Mouse (Mus musculus): ENCODE measurements at regions not wholly inside any gene's neighbourhood (a gene's known extent, or its start where the extent isn't known, plus 50 kb on each side); places are given as distances from the start of the nearest gene placed in this dataset.
A peak's percentile ranks its signal among the peaks of the same experiment; 100 is the strongest.

DNA sequence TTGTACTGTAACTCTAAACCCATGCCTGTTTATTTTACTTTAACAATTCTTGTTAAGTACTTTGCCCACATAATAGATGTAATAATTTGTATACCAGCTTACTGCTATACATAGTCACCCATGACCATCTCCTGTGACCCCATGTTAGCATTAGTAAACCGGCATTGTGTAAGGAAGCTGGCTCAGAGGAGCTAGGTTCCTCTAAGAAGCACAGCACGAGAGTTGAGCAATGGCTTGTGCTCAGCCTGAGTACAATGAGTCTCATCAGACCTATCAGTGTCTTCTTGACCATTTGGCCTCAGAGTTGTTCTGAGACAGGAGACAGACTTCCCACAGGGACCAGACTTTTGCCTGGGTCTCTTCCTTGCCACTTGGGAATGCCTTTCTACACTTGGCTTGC lies 279.6 kb downstream of the Maf start:
- DNase-seq (ENCODE audit: low read depth) = peak; percentile 21

- DNase-seq (ENCODE audit: low read depth) = no peak
Measured at GRCm38 (mm10) chr8:115427490-115427889, 280.1 kb downstream of the Maf start.

DNA sequence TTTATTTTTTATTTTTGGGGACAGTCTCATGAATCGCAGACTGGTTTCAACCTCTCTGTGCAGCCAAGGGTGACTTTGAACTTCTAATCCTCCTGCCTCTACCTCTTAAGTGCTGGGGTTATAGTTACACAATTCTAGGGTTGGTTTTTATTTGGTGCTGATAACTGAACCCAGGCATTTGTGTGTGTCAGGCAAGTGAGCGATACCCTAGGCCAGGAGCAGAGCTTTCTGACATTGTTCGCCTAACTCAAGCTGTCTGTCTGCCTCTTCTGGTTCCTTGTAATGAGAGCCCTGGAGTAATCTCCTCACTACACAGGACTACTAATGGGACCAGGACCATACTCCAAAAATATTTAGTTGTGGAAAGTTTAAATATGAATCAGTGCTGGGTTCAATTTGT lies 281.1 kb downstream of the Maf start:
- DNase-seq (ENCODE audit: low read depth) = no peak

GRCm38 (mm10) chr8:115425360-115425759 lies 282.2 kb downstream of the Maf start:
- no peak for DNase-seq (ENCODE audit: low read depth)

DNA sequence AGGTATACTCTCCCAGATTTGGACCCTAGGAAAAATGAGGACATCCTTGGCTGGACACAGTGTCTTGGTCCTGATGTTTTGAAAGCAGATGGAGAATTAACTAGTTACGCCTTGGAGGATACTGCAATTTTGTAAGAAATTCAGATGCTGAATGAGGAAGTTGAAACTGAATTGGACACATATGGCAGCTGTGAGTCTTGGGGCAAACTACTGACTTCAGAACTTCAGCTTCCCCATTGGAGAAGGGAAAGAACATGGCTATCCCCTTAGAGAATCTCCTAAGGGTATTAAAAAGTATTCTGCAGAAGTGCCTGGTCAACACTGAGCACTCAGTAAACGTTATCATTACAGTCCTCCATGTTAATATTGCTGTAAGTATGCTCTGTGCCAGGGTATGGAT lies 283.9 kb downstream of the Maf start:
- DNase-seq (ENCODE audit: low read depth) = peak; percentile 2

GRCm38 (mm10) chr8:115423056-115423455 lies 284.5 kb downstream of the Maf start:
- DNase-seq (ENCODE audit: low read depth) = peak; percentile 81

GRCm38 (mm10) chr8:115420536-115420935 lies 287.1 kb downstream of the Maf start:
- DNase-seq (ENCODE audit: low read depth) = no peak

GRCm38 (mm10) chr8:115420131-115420530 lies 287.5 kb downstream of the Maf start:
- DNase-seq (ENCODE audit: low read depth) = no peak

DNA sequence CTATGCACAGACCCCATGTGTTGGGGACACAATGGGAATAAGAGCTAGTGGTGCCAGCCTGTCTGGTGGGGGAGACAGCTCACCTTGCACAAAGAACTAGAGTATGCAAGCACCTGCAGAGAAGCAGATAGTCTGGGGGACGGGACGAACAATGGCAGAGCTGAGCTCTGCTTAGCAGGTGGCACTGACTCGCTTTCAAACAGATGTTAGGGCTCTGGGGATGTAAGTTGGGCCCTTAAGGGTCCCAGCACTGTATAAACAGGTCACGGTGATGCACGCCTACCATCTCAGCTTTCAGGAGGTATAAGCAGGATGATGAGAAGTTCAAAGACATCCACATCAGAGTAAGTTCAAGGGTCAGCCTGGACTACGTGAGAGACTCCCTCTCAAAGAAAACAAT lies 289.5 kb downstream of the Maf start:
- DNase-seq (ENCODE audit: low read depth) = no peak

GRCm38 (mm10) chr8:115414061-115414473 lies 293.5 kb downstream of the Maf start:
- DNase-seq (ENCODE audit: low read depth) = peak; percentile 21

- DNase-seq (ENCODE audit: low read depth) = no peak
Measured at GRCm38 (mm10) chr8:115411756-115412155, 295.8 kb downstream of the Maf start.

- no peak for DNase-seq (ENCODE audit: low read depth)
Measured at GRCm38 (mm10) chr8:115411061-115411460, 296.5 kb downstream of the Maf start.

GRCm38 (mm10) chr8:115410191-115410590 lies 297.4 kb downstream of the Maf start:
- no peak for DNase-seq (ENCODE audit: low read depth)

DNA sequence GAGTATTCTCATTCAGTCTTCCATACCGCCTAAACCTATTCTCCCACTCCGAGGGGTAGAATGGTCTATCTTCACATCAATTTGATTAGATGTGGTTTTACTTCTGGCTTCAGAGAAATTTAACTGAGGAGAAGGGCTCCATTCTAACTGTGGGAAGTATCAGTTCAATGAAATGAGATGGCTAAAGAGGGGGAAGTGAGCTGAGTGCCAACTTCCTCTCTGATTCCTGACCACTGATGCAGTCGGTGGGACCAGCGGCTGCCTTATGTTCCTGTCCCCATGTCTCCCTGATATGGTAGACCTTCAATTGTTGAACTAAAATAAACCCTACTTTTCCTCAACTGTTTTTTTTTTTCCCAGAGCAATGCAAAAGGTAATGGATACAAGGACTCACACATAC lies 300.1 kb downstream of the Maf start:
- no peak for DNase-seq (ENCODE audit: low read depth)

DNA sequence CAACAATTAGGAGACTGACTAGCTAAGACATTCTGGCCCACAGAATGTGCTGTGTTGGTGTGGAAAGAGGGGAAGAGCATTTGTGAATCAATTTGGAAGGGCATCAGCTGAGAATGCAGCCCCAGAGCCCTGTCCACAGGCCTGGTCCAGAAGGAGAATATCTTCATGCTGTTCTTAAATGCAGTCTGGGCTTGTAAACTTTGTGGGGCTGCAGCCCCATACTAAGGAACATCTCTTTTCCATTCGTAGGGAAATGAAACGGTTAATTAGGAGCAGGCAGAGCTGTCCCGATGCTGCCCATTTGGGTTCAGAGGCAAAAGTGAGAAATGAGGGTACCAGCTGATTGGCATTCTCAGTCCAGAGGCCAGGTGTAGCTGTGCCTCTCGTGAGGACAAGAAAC lies 304.0 kb downstream of the Maf start:
- no peak for DNase-seq (ENCODE audit: low read depth)

DNA sequence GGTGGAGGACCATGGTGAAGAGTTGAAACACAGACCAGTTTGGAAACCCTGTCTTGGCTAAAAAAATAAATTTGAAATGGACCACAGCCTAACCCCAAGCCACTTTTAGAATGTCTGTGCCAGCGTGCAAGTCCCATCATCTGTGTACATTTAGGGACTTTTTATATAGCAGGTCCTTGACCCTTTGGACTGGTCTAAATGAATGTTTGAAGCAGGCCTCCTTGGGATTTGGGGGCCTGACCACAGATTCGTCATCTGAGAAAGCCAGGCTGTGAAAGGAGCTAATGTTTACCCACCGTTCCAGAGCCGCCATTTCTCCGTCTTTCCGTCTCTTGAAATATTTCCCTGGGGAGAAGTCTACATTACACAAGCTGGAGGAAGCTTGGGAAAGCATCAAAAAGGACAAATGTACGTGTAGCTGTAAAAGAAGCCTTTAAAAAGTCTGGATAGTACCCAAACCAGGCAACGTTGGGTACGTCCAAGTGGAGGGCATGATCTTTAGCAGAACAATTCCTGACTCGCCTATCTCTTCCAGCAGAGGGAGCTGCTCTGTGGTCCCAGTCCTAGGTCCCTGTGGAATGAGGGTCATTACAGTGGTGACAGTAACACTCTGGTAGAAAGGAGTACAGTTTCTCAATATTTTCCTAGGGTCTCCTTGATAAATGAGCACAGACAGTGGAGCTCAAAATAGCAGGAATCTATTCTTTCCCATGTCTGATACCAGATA lies 305.0 kb downstream of the Maf start:
- DNase-seq (ENCODE audit: low read depth) = no peak
